Mouse (Mus musculus): Measurements from ENCODE around the gene Lsamp.
"Not testable (repeated sequence)": the region's sequence is repeated elsewhere in the genome, so short reads cannot be mapped to it uniquely, and the experiment has no call there.

The Lsamp gene

GRCm38 (mm10) chr16:40470946-40471345 is 486.8 kb downstream of the Lsamp start:
- no peak for DNase-seq (ENCODE audit: extremely low read depth, low read depth, low spot score)

GRCm38 (mm10) chr16:40471967-40472366 is 487.8 kb downstream of the Lsamp start:
- DNase-seq (ENCODE audit: extremely low read depth, low read depth, low spot score): no peak

- DNase-seq (ENCODE audit: extremely low read depth, low read depth, low spot score): no peak
Measured at GRCm38 (mm10) chr16:40491606-40492005, 507.4 kb downstream of the Lsamp start.

GRCm38 (mm10) chr16:40504262-40504960 is 520.2 kb downstream of the Lsamp start:
- no peak for DNase-seq (ENCODE audit: extremely low read depth, low read depth, low spot score)

GRCm38 (mm10) chr16:40509146-40510030 is 525.2 kb downstream of the Lsamp start:
- DNase-seq (ENCODE audit: extremely low read depth, low read depth, low spot score): no peak

- DNase-seq (ENCODE audit: extremely low read depth, low read depth, low spot score): no peak
Measured at GRCm38 (mm10) chr16:40536754-40537153, 552.6 kb downstream of the Lsamp start.

- DNase-seq (ENCODE audit: extremely low read depth, low read depth, low spot score): no peak
Measured at GRCm38 (mm10) chr16:40549663-40550062, 565.5 kb downstream of the Lsamp start.

- no peak for DNase-seq (ENCODE audit: extremely low read depth, low read depth, low spot score)
Measured at GRCm38 (mm10) chr16:40555608-40556007, 571.4 kb downstream of the Lsamp start.

- DNase-seq (ENCODE audit: extremely low read depth, low read depth, low spot score): no peak
Measured at GRCm38 (mm10) chr16:40557680-40558249, 573.6 kb downstream of the Lsamp start.

- no peak for DNase-seq (ENCODE audit: extremely low read depth, low read depth, low spot score)
Measured at GRCm38 (mm10) chr16:40567431-40567941, 583.3 kb downstream of the Lsamp start.

- no peak for DNase-seq (ENCODE audit: extremely low read depth, low read depth, low spot score)
Measured at GRCm38 (mm10) chr16:40572085-40572745, 588.1 kb downstream of the Lsamp start.

GRCm38 (mm10) chr16:40582076-40582475 is 597.9 kb downstream of the Lsamp start:
- DNase-seq (ENCODE audit: extremely low read depth, low read depth, low spot score): no peak

- no peak for DNase-seq (ENCODE audit: extremely low read depth, low read depth, low spot score)
Measured at GRCm38 (mm10) chr16:40593161-40593560, 609.0 kb downstream of the Lsamp start.

GRCm38 (mm10) chr16:40601431-40602387 is 617.5 kb downstream of the Lsamp start:
- DNase-seq (ENCODE audit: extremely low read depth, low read depth, low spot score): no peak

GRCm38 (mm10) chr16:40607509-40607908 is 623.3 kb downstream of the Lsamp start:
- DNase-seq (ENCODE audit: extremely low read depth, low read depth, low spot score): no peak

GRCm38 (mm10) chr16:40616697-40617096 is 632.5 kb downstream of the Lsamp start:
- DNase-seq (ENCODE audit: extremely low read depth, low read depth, low spot score): not testable (repeated sequence)

GRCm38 (mm10) chr16:40621086-40621485 is 636.9 kb downstream of the Lsamp start:
- DNase-seq (ENCODE audit: extremely low read depth, low read depth, low spot score): not testable (repeated sequence)

GRCm38 (mm10) chr16:40627159-40627558 is 643.0 kb downstream of the Lsamp start:
- DNase-seq (ENCODE audit: extremely low read depth, low read depth, low spot score): no peak

- no peak for DNase-seq (ENCODE audit: extremely low read depth, low read depth, low spot score)
Measured at GRCm38 (mm10) chr16:40639621-40640371, 655.6 kb downstream of the Lsamp start.
